Mouse (Mus musculus) retina, postnatal 7 days (tissue): ENCODE results near the gene Gpr39.
"Not testable (repeated sequence)": the region's sequence is repeated elsewhere in the genome, so short reads cannot be mapped to it uniquely, and the experiment has no call there.

Experiments used
- DNase-seq: peaks from one replicate; pipeline ENCODE4 v3.0.0-alpha.2; 2012; ENCODE audit warnings: low read depth, low spot score

Gpr39 gene

GRCm38 (mm10) chr1:125676790-125677273, at the start of gene Gpr39:
Gene Gpr39, plus strand, starts transcription at chr1:125676995.
- DNase-seq = no peak

- DNase-seq = no peak
Measured at GRCm38 (mm10) chr1:125639501-125640253, 37.1 kb upstream of the Gpr39 start.

- DNase-seq = no peak
Measured at GRCm38 (mm10) chr1:125643643-125644042, 33.2 kb upstream of the Gpr39 start.

- DNase-seq = not testable (repeated sequence)
Measured at GRCm38 (mm10) chr1:125646816-125647215, 30.0 kb upstream of the Gpr39 start.

GRCm38 (mm10) chr1:125648011-125648410, 28.8 kb upstream of the Gpr39 start:
- DNase-seq = no peak

GRCm38 (mm10) chr1:125649056-125649455, 27.7 kb upstream of the Gpr39 start:
- DNase-seq = no peak

GRCm38 (mm10) chr1:125652836-125653594, 23.8 kb upstream of the Gpr39 start:
- DNase-seq = no peak

- DNase-seq = no peak
Measured at GRCm38 (mm10) chr1:125657416-125657815, 19.4 kb upstream of the Gpr39 start.

- no peak for DNase-seq
Measured at GRCm38 (mm10) chr1:125660151-125660550, 16.6 kb upstream of the Gpr39 start.

- DNase-seq = no peak
Measured at GRCm38 (mm10) chr1:125660901-125661300, 15.9 kb upstream of the Gpr39 start.

GRCm38 (mm10) chr1:125662058-125662457, 14.7 kb upstream of the Gpr39 start:
- no peak for DNase-seq

GRCm38 (mm10) chr1:125662660-125663059, 14.1 kb upstream of the Gpr39 start:
- DNase-seq = no peak

- no peak for DNase-seq
Measured at GRCm38 (mm10) chr1:125663104-125663503, 13.7 kb upstream of the Gpr39 start.

- DNase-seq = no peak
Measured at GRCm38 (mm10) chr1:125665127-125665637, 11.6 kb upstream of the Gpr39 start.

GRCm38 (mm10) chr1:125669035-125669434, 7.8 kb upstream of the Gpr39 start:
- DNase-seq = no peak

GRCm38 (mm10) chr1:125675186-125675585, 1.6 kb upstream of the Gpr39 start:
- DNase-seq = no peak

GRCm38 (mm10) chr1:125677286-125677685, 491 bp downstream of the Gpr39 start:
- no peak for DNase-seq

GRCm38 (mm10) chr1:125679522-125680077, 2.8 kb downstream of the Gpr39 start:
- no peak for DNase-seq

GRCm38 (mm10) chr1:125684423-125684822, 7.6 kb downstream of the Gpr39 start:
- no peak for DNase-seq

- DNase-seq = no peak
Measured at GRCm38 (mm10) chr1:125685304-125685703, 8.5 kb downstream of the Gpr39 start.

GRCm38 (mm10) chr1:125687701-125688420, 11.1 kb downstream of the Gpr39 start:
- DNase-seq = no peak

GRCm38 (mm10) chr1:125693541-125693940, 16.7 kb downstream of the Gpr39 start:
- DNase-seq = no peak
